8 mouse cellular contexts compared by ENCODE assay signal in the genomic region with DNA sequence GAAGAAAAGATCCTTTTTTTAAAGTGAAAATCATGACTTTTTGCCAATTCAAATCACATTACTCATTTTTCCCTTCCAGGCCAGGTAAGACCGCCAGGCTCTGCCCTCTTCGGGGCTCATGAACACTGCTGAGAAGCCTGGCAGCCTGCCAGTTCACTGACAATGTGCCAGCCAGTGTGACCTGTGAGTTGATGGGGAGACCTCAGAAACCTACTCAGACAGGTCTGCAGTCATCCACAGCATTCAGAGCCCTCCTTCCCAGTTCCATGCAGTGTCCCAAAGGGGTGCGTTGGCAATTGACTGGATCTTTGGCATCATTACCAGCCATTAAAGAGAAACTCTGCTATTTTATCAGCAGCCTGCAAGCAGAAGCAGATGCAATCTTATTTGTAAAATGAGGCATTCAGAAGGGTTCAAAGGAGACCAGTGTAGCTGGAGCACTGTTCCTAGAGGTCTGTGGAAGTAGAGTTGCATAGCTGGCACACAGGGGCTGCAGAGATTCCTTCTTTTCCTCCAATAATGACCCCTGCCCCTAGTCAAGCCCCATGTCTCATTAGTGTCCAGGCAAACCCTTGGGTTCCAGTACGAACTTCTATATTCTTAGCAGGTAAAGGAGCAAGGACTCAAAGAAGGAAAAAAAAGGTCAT.
DNase-seq lines count a peak whose midpoint lies in the region; ATAC-seq lines count a peak whose summit lies in the region.

No protein-coding gene starts in this region.

- H3K9ac ChIP-seq in hindbrain, embryonic 15.5 days = no peak overlapping the region

- H3K36me3 ChIP-seq in hindbrain, embryonic 15.5 days = no peaks in the 10 kb centered on the region

- no peaks in the 10 kb centered on the region for H3K9me3 ChIP-seq in hindbrain, embryonic 15.5 days

- peak; percentile 11 for DNase-seq in gastrocnemius, adult 18-20 months (ENCODE audit: low spot score)
- DNase-seq in gastrocnemius, postnatal 25 days = no peak
- peak; percentile 8 for DNase-seq in cerebellum, adult 8-10 months
- DNase-seq in gastrocnemius, postnatal 14 days = peak; percentile 34
- DNase-seq in lung, postnatal 36 days = peak; percentile 3
- no peak for DNase-seq in spleen, postnatal 36 days (ENCODE audit: low spot score in 2 of 2)
- DNase-seq in spleen, postnatal 4 days (ENCODE audit: low spot score in 2 of 2) = no peak

- ATAC-seq in hindbrain, embryonic 15.5 days (ENCODE audit: low FRiP score, low read depth) = peak; percentile 74

- intact Hi-C loops in gastrocnemius, postnatal 14 days (cut with DNase I; ENCODE audit: low total_unique reads) = no loop called here

- peak overlapping the region; percentile 47 for H3K27ac ChIP-seq in hindbrain, embryonic 15.5 days (replicated peaks)

- no peaks in the 10 kb centered on the region for H3K27me3 ChIP-seq in hindbrain, embryonic 15.5 days

- no peak overlapping the region for H3K4me2 ChIP-seq in hindbrain, embryonic 15.5 days

- WGBS in hindbrain, embryonic 15.5 days = 31% methylated on average over 4 of the region's 4 CpGs

- H3K4me3 ChIP-seq in hindbrain, embryonic 15.5 days = no peak overlapping the region

- peaks cover 15% of the 10 kb centered on the region for H3K4me1 ChIP-seq in hindbrain, embryonic 15.5 days (replicated peaks)

Comparison
In these comparisons a context has a peak if more than half of its experiments do, and no peak if none do; other contexts are left out.
1. DNase-seq: peak in gastrocnemius, adult 18-20 months (single experiment), cerebellum, adult 8-10 months (single experiment), gastrocnemius, postnatal 14 days (single experiment) and lung, postnatal 36 days (single experiment); none in gastrocnemius, postnatal 25 days (single experiment), spleen, postnatal 36 days (0 of 2) and spleen, postnatal 4 days (0 of 2).